Mouse (Mus musculus) gastrocnemius, adult 18-20 months (tissue): ENCODE results near the gene Ptprg. TPM values are rescaled to one million over a fixed set of nuclear protein-coding genes. Genes with fewer than 3 reads are reported as not detected.
"Not testable (repeated sequence)": the region's sequence is repeated elsewhere in the genome, so short reads cannot be mapped to it uniquely, and the experiment has no call there.

ENCODE experiments used
- DNase-seq: peaks from one replicate; pipeline ENCODE4 v3.0.0; 2021; ENCODE audit warnings: low spot score
- total RNA-seq, 2 experiments: library from RNA; stranded (reverse); gene quantifications; 2 replicates each; pipeline ENCODE4 v1.2.3; 2021

Gene Ptprg
- total RNA-seq, 2 experiments from 2014 or later, result 18.4 to 21.3 TPM

GRCm38 (mm10) chr14:12189266-12189665 is 635.9 kb downstream of the Ptprg start:
- DNase-seq, result no peak

GRCm38 (mm10) chr14:12189717-12190600 is 636.6 kb downstream of the Ptprg start:
- no peak for DNase-seq

GRCm38 (mm10) chr14:12191076-12191475 is 637.7 kb downstream of the Ptprg start:
- no peak for DNase-seq

GRCm38 (mm10) chr14:12198735-12199134 is 645.4 kb downstream of the Ptprg start:
- no peak for DNase-seq

- DNase-seq, result no peak
These were observed 646.9 kb downstream of the Ptprg start for GRCm38 (mm10) chr14:12199956-12200950.

- no peak for DNase-seq
These were observed 648.9 kb downstream of the Ptprg start for GRCm38 (mm10) chr14:12202214-12202613.

- DNase-seq, result no peak
These were observed 649.7 kb downstream of the Ptprg start for GRCm38 (mm10) chr14:12203081-12203480.

GRCm38 (mm10) chr14:12206138-12206537 is 652.8 kb downstream of the Ptprg start:
- no peak for DNase-seq

GRCm38 (mm10) chr14:12208554-12208953 is 655.2 kb downstream of the Ptprg start:
- peak; percentile 13 for DNase-seq

GRCm38 (mm10) chr14:12218544-12219150 is 665.3 kb downstream of the Ptprg start:
- no peak for DNase-seq

GRCm38 (mm10) chr14:12219877-12220276 is 666.5 kb downstream of the Ptprg start:
- DNase-seq, result no peak

- no peak for DNase-seq
These were observed 667.2 kb downstream of the Ptprg start for GRCm38 (mm10) chr14:12220540-12220939.

GRCm38 (mm10) chr14:12221571-12221970 is 668.2 kb downstream of the Ptprg start:
- DNase-seq, result no peak

GRCm38 (mm10) chr14:12243726-12244125 is 690.4 kb downstream of the Ptprg start:
- DNase-seq, result no peak

GRCm38 (mm10) chr14:12276031-12276430 is 722.7 kb downstream of the Ptprg start:
- DNase-seq, result no peak

GRCm38 (mm10) chr14:12283641-12284040 is 730.3 kb downstream of the Ptprg start, which contains the start of gene Gm49355:
Gene Gm49355 (plus strand): TSS chr14:12283976.
- no peak for DNase-seq

GRCm38 (mm10) chr14:12284141-12284912 is 731.0 kb downstream of the Ptprg start, which contains the start of gene 3830406C13Rik:
Gene 3830406C13Rik (plus strand): TSS chr14:12284173.
- DNase-seq, result peak; percentile 84

GRCm38 (mm10) chr14:12289747-12290146 is 736.4 kb downstream of the Ptprg start:
- not testable (repeated sequence) for DNase-seq
